Mouse (Mus musculus): ENCODE measurements around the gene Serpinf2. TPM values are rescaled to one million over a fixed set of nuclear protein-coding genes. Genes with fewer than 3 reads are reported as not detected.
A peak's percentile ranks its signal among the peaks of the same experiment; 100 is the strongest.

Gene Serpinf2
- total and polyA plus RNA-seq, 3 experiments = 0.03 to 0.33 TPM; not detected in 1

- Histone ChIP-seq H3K4me3 (ENCODE audit: low read depth, low read length) (no peak overlapping the region), H3K4me1 (ENCODE audit: insufficient read depth, low read depth, low read length) (peaks cover 13% of the 10 kb centered on the region), H3K9me3 (replicated peaks) (no peaks in the 10 kb centered on the region), H3K27me3 (ENCODE audit: insufficient read depth, low read length) (no peaks in the 10 kb centered on the region; the same call in 1 of the 2 replicates), H3K36me3 (replicated peaks) (peaks cover 9% of the 10 kb centered on the region)
- ATAC-seq (ENCODE audit: extremely low read depth, insufficient number of reproducible peaks, low FRiP score, poor library complexity, severe bottlenecking) (no peak), DNase-seq (ENCODE audit: low spot score) (no peak)
- no peak for TF ChIP-seq POLR2AphosphoS5 (IDR thresholded peaks at IDR 0.05; ENCODE audit: insufficient replicate concordance, low read depth, low read length)
- no peak for TF ChIP-seq CTCF (IDR thresholded peaks at IDR 0.05; ENCODE audit: low read depth, low read length)
- TF ChIP-seq TAL1 (conservative IDR thresholded peaks at IDR 0.05; ENCODE audit: low read depth, low read length) = no peak
- no peak for TF ChIP-seq GATA2 (IDR thresholded peaks at IDR 0.05; ENCODE audit: borderline replicate concordance, low read depth, low read length)
- TF ChIP-seq GATA1 (IDR thresholded peaks at IDR 0.05; ENCODE audit: borderline replicate concordance, low read length) = no peak
These were observed 29.5 kb downstream of the Serpinf2 start for GRCm38 (mm10) chr11:75409679-75410575.

GRCm38 (mm10) chr11:75406865-75407264 lies 32.5 kb downstream of the Serpinf2 start:
- DNase-seq (ENCODE audit: low spot score) = no peak

GRCm38 (mm10) chr11:75406104-75406503 lies 33.3 kb downstream of the Serpinf2 start:
- TF ChIP-seq GATA1 (IDR thresholded peaks at IDR 0.05; ENCODE audit: borderline replicate concordance, low read length) = no peak
- no peak for TF ChIP-seq GATA2 (IDR thresholded peaks at IDR 0.05; ENCODE audit: borderline replicate concordance, low read depth, low read length)
- no peak for TF ChIP-seq CTCF (IDR thresholded peaks at IDR 0.05; ENCODE audit: low read depth, low read length)
- TF ChIP-seq TAL1 (conservative IDR thresholded peaks at IDR 0.05; ENCODE audit: low read depth, low read length) = no peak
- no peak for TF ChIP-seq POLR2AphosphoS5 (IDR thresholded peaks at IDR 0.05; ENCODE audit: insufficient replicate concordance, low read depth, low read length)
- DNase-seq (ENCODE audit: low spot score) (no peak), ATAC-seq (ENCODE audit: extremely low read depth, insufficient number of reproducible peaks, low FRiP score, poor library complexity, severe bottlenecking) (no peak)
- no peak overlapping the region for H3K4me3 ChIP-seq (ENCODE audit: low read depth, low read length)
- peaks cover 35% of the 10 kb centered on the region for H3K36me3 ChIP-seq (replicated peaks)
- H3K4me1 ChIP-seq (ENCODE audit: insufficient read depth, low read depth, low read length) = no peaks in the 10 kb centered on the region
- H3K27me3 ChIP-seq (ENCODE audit: insufficient read depth, low read length) = no peaks in the 10 kb centered on the region; the same call in 1 of the 2 replicates
- no peaks in the 10 kb centered on the region for H3K9me3 ChIP-seq (replicated peaks)

More at GRCm38 (mm10) chr11:75406865-75407264, 32.5 kb downstream of the Serpinf2 start:
- no peaks in the 10 kb centered on the region for H3K9me3 ChIP-seq (replicated peaks)
- TF ChIP-seq GATA1 (IDR thresholded peaks at IDR 0.05; ENCODE audit: borderline replicate concordance, low read length) = no peak
- TF ChIP-seq CTCF (IDR thresholded peaks at IDR 0.05; ENCODE audit: low read depth, low read length) = peak; percentile 85
- H3K27me3 ChIP-seq (ENCODE audit: insufficient read depth, low read length) = no peaks in the 10 kb centered on the region; the same call in 1 of the 2 replicates
- H3K36me3 ChIP-seq (replicated peaks) = peaks cover 34% of the 10 kb centered on the region
- ATAC-seq (ENCODE audit: extremely low read depth, insufficient number of reproducible peaks, low FRiP score, poor library complexity, severe bottlenecking) = no peak
- no peak overlapping the region for H3K4me3 ChIP-seq (ENCODE audit: low read depth, low read length)
- no peaks in the 10 kb centered on the region for H3K4me1 ChIP-seq (ENCODE audit: insufficient read depth, low read depth, low read length)

GRCm38 (mm10) chr11:75404801-75405200 lies 34.6 kb downstream of the Serpinf2 start:
- DNase-seq (ENCODE audit: low spot score) (no peak), ATAC-seq (ENCODE audit: extremely low read depth, insufficient number of reproducible peaks, low FRiP score, poor library complexity, severe bottlenecking) (no peak)
- Histone ChIP-seq H3K4me3 (ENCODE audit: low read depth, low read length) (no peak overlapping the region), H3K9me3 (replicated peaks) (no peaks in the 10 kb centered on the region), H3K36me3 (replicated peaks) (peaks cover 47% of the 10 kb centered on the region), H3K27me3 (ENCODE audit: insufficient read depth, low read length) (no peaks in the 10 kb centered on the region), H3K4me1 (ENCODE audit: insufficient read depth, low read depth, low read length) (no peaks in the 10 kb centered on the region)
- TF ChIP-seq CTCF (IDR thresholded peaks at IDR 0.05; ENCODE audit: low read depth, low read length) = no peak
- no peak for TF ChIP-seq GATA2 (IDR thresholded peaks at IDR 0.05; ENCODE audit: borderline replicate concordance, low read depth, low read length)
- TF ChIP-seq GATA1 (IDR thresholded peaks at IDR 0.05; ENCODE audit: borderline replicate concordance, low read length) = no peak
- no peak for TF ChIP-seq POLR2AphosphoS5 (IDR thresholded peaks at IDR 0.05; ENCODE audit: insufficient replicate concordance, low read depth, low read length)
- TF ChIP-seq TAL1 (conservative IDR thresholded peaks at IDR 0.05; ENCODE audit: low read depth, low read length) = no peak

GRCm38 (mm10) chr11:75403301-75404052 lies 35.9 kb downstream of the Serpinf2 start:
- Histone ChIP-seq H3K4me3 (ENCODE audit: low read depth, low read length) (no peak overlapping the region), H3K27me3 (ENCODE audit: insufficient read depth, low read length) (no peaks in the 10 kb centered on the region), H3K9me3 (replicated peaks) (no peaks in the 10 kb centered on the region), H3K36me3 (replicated peaks) (peaks cover 52% of the 10 kb centered on the region), H3K4me1 (ENCODE audit: insufficient read depth, low read depth, low read length) (no peaks in the 10 kb centered on the region)
- DNase-seq (ENCODE audit: low spot score) (no peak), ATAC-seq (ENCODE audit: extremely low read depth, insufficient number of reproducible peaks, low FRiP score, poor library complexity, severe bottlenecking) (no peak)
- TF ChIP-seq CTCF (IDR thresholded peaks at IDR 0.05; ENCODE audit: low read depth, low read length) = no peak
- no peak for TF ChIP-seq TAL1 (conservative IDR thresholded peaks at IDR 0.05; ENCODE audit: low read depth, low read length)
- TF ChIP-seq GATA1 (IDR thresholded peaks at IDR 0.05; ENCODE audit: borderline replicate concordance, low read length) = no peak
- no peak for TF ChIP-seq POLR2AphosphoS5 (IDR thresholded peaks at IDR 0.05; ENCODE audit: insufficient replicate concordance, low read depth, low read length)
- TF ChIP-seq GATA2 (IDR thresholded peaks at IDR 0.05; ENCODE audit: borderline replicate concordance, low read depth, low read length) = no peak

- Histone ChIP-seq H3K4me1 (ENCODE audit: insufficient read depth, low read depth, low read length) (no peaks in the 10 kb centered on the region), H3K4me3 (ENCODE audit: low read depth, low read length) (no peak overlapping the region), H3K27me3 (ENCODE audit: insufficient read depth, low read length) (no peaks in the 10 kb centered on the region), H3K9me3 (replicated peaks) (no peaks in the 10 kb centered on the region), H3K36me3 (replicated peaks) (peaks cover 52% of the 10 kb centered on the region)
- no peak for TF ChIP-seq GATA2 (IDR thresholded peaks at IDR 0.05; ENCODE audit: borderline replicate concordance, low read depth, low read length)
- TF ChIP-seq GATA1 (IDR thresholded peaks at IDR 0.05; ENCODE audit: borderline replicate concordance, low read length) = no peak
- no peak for TF ChIP-seq CTCF (IDR thresholded peaks at IDR 0.05; ENCODE audit: low read depth, low read length)
- TF ChIP-seq POLR2AphosphoS5 (IDR thresholded peaks at IDR 0.05; ENCODE audit: insufficient replicate concordance, low read depth, low read length) = no peak
- no peak for TF ChIP-seq TAL1 (conservative IDR thresholded peaks at IDR 0.05; ENCODE audit: low read depth, low read length)
- DNase-seq (ENCODE audit: low spot score) (peak; percentile 22), ATAC-seq (ENCODE audit: extremely low read depth, insufficient number of reproducible peaks, low FRiP score, poor library complexity, severe bottlenecking) (no peak)
These were observed 37.1 kb downstream of the Serpinf2 start for GRCm38 (mm10) chr11:75402271-75402690.
